Mouse (Mus musculus) liver, embryonic 16.5 days (tissue): ENCODE measurements at regions not wholly inside any gene's neighbourhood (a gene's known extent, or its start where the extent isn't known, plus 50 kb on each side); places are given as distances from the start of the nearest gene placed in this dataset.

ENCODE experiments used
- ATAC-seq: fragments of 200-750 bp; cut with Nextera tagmentation; 2 replicates; pipeline ENCODE4 v1.8.0; 2017; ENCODE audit warnings: low read depth, mild to moderate bottlenecking, moderate number of reproducible peaks, moderate library complexity
- H3K27ac ChIP-seq: fragments of 300-500 bp; sonication (generic); 2 replicates; pipeline ENCODE4 v1.5.1; 2014; ENCODE audit warnings: mild to moderate bottlenecking, low read length
- H3K27me3 ChIP-seq: fragments of 300-500 bp; sonication (generic); 2 replicates; pipeline ENCODE4 v1.6.1; 2014; ENCODE audit warnings: low read depth, low read length, mixed read lengths; ENCODE audit not compliant: control insufficient read depth, insufficient read depth
- H3K36me3 ChIP-seq: fragments of 300-500 bp; sonication (generic); 2 replicates; pipeline ENCODE4 v1.6.1; 2014; ENCODE audit warnings: mild to moderate bottlenecking; ENCODE audit not compliant: control insufficient read depth, insufficient read depth
- H3K4me1 ChIP-seq: fragments of 300-500 bp; sonication (generic); 2 replicates; pipeline ENCODE4 v1.6.1; 2014; ENCODE audit warnings: low read depth, low read length, mixed read lengths; ENCODE audit not compliant: control insufficient read depth
- H3K4me2 ChIP-seq: fragments of 300-500 bp; sonication (generic); 2 replicates; pipeline ENCODE4 v1.6.1; 2014; ENCODE audit warnings: low read depth, low read length, mixed read lengths
- H3K4me3 ChIP-seq: fragments of 300-500 bp; sonication (generic); 2 replicates; pipeline ENCODE4 v1.5.1; 2014; ENCODE audit warnings: low read depth, mild to moderate bottlenecking, low read length
- H3K9ac ChIP-seq: fragments of 300-500 bp; sonication (generic); 2 replicates; pipeline ENCODE4 v1.6.1; 2014; ENCODE audit warnings: low read depth, low read length
- H3K9me3 ChIP-seq: fragments of 300-500 bp; sonication (generic); replicated peaks from 2 replicates; pipeline ENCODE4 v1.6.1; 2016; ENCODE audit warnings: low read length; ENCODE audit not compliant: control insufficient read depth
- WGBS: fragments of 180-500 bp; shearing (Covaris S2); extraction: QIAGEN DNeasy Blood & Tissue Kit; methylation state at CpG from one replicate; pipeline ENCODE4 v1.1.7; 2014; ENCODE audit not compliant: insufficient replicate concordance; 5-methylcytosine and 5-hydroxymethylcytosine counted together

DNA sequence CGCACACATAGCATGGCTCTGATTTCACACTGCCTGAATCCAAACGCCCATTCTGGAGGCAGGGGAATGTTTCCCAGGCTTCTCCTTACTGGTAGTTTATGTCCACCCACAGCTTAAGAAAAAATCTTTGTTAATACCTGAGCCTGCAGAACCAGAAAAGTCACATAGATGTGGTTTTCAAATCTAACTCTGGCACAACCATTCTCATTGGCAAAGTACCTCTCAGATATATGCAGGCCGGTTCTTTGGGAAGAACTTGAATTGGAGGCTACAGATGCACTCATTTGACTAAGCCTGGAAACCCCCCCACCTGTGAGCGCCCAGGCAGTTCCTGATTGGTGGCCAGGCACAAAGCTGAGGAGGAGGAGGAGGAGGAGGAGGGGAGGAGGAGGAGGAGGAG is 179.8 kb upstream of the Arid2 start:
- Histone ChIP-seq H3K4me1 (no peaks in the 10 kb centered on the region), H3K27me3 (no peaks in the 10 kb centered on the region), H3K4me2 (no peak overlapping the region), H3K9me3 (no peaks in the 10 kb centered on the region), H3K9ac (no peak overlapping the region), H3K36me3 (no peaks in the 10 kb centered on the region), H3K27ac (no peak overlapping the region), H3K4me3 (no peak overlapping the region)
- WGBS = 53% methylated on average over 4 of the region's 4 CpGs
- no peak for ATAC-seq

GRCm38 (mm10) chr15:96113091-96113490 is 174.2 kb upstream of the Arid2 start:
- H3K9me3 ChIP-seq = no peaks in the 10 kb centered on the region
- no peak for ATAC-seq
- WGBS = 74% methylated on average over 13 of the region's 13 CpGs

DNA sequence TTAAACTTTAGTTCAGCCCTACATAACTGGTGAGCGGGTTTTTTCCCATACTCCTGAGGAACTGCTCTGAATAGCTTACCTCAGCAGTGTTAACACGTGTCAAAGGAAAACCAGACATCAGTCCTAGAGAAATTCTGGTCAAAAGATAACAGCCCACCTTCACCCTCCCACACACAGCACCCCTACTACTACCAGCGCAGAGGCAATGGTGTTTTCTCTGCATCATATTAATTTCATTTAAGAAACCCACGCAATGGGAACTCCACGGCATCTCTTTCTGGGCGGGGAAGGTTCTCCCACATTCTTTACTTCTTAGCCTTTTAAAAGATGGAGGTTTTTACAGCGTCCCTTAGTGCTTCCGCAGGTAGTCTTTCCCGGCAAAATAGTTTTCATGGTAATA is 172.7 kb upstream of the Arid2 start:
- Histone ChIP-seq H3K36me3 (no peaks in the 10 kb centered on the region), H3K4me2 (no peak overlapping the region), H3K9me3 (no peaks in the 10 kb centered on the region), H3K27me3 (no peaks in the 10 kb centered on the region), H3K4me3 (no peak overlapping the region), H3K9ac (no peak overlapping the region), H3K4me1 (no peaks in the 10 kb centered on the region), H3K27ac (no peak overlapping the region)
- WGBS = 59% methylated on average over 9 of the region's 9 CpGs
- no peak for ATAC-seq

More at GRCm38 (mm10) chr15:96113091-96113490, 174.2 kb upstream of the Arid2 start:
- Histone ChIP-seq H3K27me3 (no peaks in the 10 kb centered on the region), H3K36me3 (no peaks in the 10 kb centered on the region), H3K4me1 (no peaks in the 10 kb centered on the region), H3K27ac (no peak overlapping the region), H3K4me2 (no peak overlapping the region), H3K9ac (no peak overlapping the region), H3K4me3 (no peak overlapping the region)

DNA sequence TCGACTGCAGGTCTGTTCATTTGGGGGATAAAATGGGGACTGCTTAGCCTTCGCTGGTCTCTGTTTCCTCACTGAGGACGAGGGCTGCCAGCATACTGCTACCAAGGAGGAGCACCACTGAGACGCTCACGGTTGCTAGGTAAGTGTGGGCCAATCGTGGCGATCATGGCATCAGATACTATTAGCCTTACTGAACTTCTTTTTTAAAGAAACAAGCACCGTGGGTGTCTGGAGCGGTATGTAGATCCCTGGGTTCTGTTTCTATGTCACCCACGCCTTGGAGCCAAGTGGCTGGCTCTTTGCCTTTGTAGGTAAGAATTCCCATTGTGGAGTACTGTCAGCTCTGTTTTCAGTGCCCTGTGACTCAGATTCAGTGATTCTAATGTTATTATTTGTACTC is 172.1 kb upstream of the Arid2 start:
- Histone ChIP-seq H3K27me3 (no peaks in the 10 kb centered on the region), H3K9ac (no peak overlapping the region), H3K4me3 (no peak overlapping the region), H3K4me2 (no peak overlapping the region), H3K27ac (no peak overlapping the region), H3K36me3 (no peaks in the 10 kb centered on the region), H3K9me3 (no peaks in the 10 kb centered on the region), H3K4me1 (no peaks in the 10 kb centered on the region)
- no peak for ATAC-seq
- WGBS = 34% methylated on average over 10 of the region's 10 CpGs

DNA sequence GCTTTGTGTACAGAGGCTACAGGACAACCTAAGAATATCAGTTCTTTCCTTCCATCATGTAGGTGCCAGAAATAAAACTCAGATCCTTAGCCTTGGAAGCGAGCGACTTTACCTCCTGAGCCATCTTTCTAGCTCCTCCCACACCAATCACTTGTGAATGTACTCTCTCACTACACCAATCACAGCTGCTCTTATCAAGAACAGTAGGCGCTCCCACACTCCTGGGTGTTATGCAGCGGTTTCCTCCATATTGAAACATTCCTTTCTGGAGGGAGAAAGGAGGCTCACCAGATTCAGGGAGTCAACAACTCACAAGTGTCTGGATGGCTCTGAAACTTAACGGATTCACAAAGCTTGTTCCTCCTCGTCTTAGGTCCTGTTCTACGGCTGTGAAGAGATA is 168.1 kb upstream of the Arid2 start:
- Histone ChIP-seq H3K9ac (no peak overlapping the region), H3K4me3 (no peak overlapping the region), H3K27ac (no peak overlapping the region), H3K9me3 (no peaks in the 10 kb centered on the region), H3K36me3 (no peaks in the 10 kb centered on the region), H3K4me2 (no peak overlapping the region), H3K27me3 (no peaks in the 10 kb centered on the region), H3K4me1 (no peaks in the 10 kb centered on the region)
- WGBS = 76% methylated on average over 7 of the region's 7 CpGs
- no peak for ATAC-seq

DNA sequence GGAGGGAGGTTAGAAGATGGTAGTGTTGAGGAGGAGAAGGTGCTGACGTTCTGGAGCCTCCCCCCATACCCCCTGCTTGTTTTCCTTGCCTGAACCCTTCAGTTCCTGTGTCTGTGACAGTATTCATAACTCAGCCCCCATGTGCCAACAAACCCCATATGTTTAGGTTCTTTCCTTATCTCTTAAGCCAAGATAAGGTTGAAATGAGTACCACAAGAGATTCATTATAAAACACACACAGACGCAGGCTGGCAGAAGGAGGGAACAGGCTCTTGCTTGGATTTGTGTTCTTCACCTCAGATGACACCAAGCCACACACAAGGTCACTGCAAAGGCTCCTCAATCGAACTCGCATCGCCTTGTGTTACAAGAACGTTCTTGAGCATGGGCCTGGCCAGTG is 162.9 kb upstream of the Arid2 start:
- Histone ChIP-seq H3K9me3 (no peaks in the 10 kb centered on the region), H3K27ac (no peak overlapping the region), H3K36me3 (no peaks in the 10 kb centered on the region), H3K4me2 (no peak overlapping the region), H3K9ac (no peak overlapping the region), H3K4me3 (no peak overlapping the region), H3K27me3 (no peaks in the 10 kb centered on the region), H3K4me1 (no peaks in the 10 kb centered on the region)
- WGBS = 53% methylated on average over 6 of the region's 6 CpGs
- no peak for ATAC-seq

- no peak for ATAC-seq
- WGBS = 79% methylated on average over 4 of the region's 4 CpGs
These were observed 157.6 kb upstream of the Arid2 start for GRCm38 (mm10) chr15:96129699-96130098.

GRCm38 (mm10) chr15:96130531-96130930 is 156.8 kb upstream of the Arid2 start:
- H3K9ac ChIP-seq = no peak overlapping the region
- H3K27me3 ChIP-seq = no peaks in the 10 kb centered on the region
- H3K36me3 ChIP-seq = no peaks in the 10 kb centered on the region
- no peak for ATAC-seq
- H3K4me2 ChIP-seq = no peak overlapping the region
- no peaks in the 10 kb centered on the region for H3K9me3 ChIP-seq
- H3K27ac ChIP-seq = no peak overlapping the region
- 64% methylated on average over 8 of the region's 8 CpGs for WGBS
- H3K4me1 ChIP-seq = no peaks in the 10 kb centered on the region
- H3K4me3 ChIP-seq = no peak overlapping the region

More at GRCm38 (mm10) chr15:96129699-96130098, 157.6 kb upstream of the Arid2 start:
- no peak overlapping the region for H3K4me3 ChIP-seq
- no peak overlapping the region for H3K27ac ChIP-seq
- H3K36me3 ChIP-seq = no peaks in the 10 kb centered on the region
- H3K4me2 ChIP-seq = no peak overlapping the region
- no peaks in the 10 kb centered on the region for H3K4me1 ChIP-seq
- no peaks in the 10 kb centered on the region for H3K27me3 ChIP-seq
- no peak overlapping the region for H3K9ac ChIP-seq
- no peaks in the 10 kb centered on the region for H3K9me3 ChIP-seq

GRCm38 (mm10) chr15:96131582-96132091 is 155.7 kb upstream of the Arid2 start:
- no peak overlapping the region for H3K9ac ChIP-seq
- no peak overlapping the region for H3K4me2 ChIP-seq
- H3K4me3 ChIP-seq = no peak overlapping the region
- no peak overlapping the region for H3K27ac ChIP-seq
- no peaks in the 10 kb centered on the region for H3K27me3 ChIP-seq
- H3K36me3 ChIP-seq = no peaks in the 10 kb centered on the region
- no peak for ATAC-seq
- H3K4me1 ChIP-seq = no peaks in the 10 kb centered on the region
- H3K9me3 ChIP-seq = no peaks in the 10 kb centered on the region
